Mouse (Mus musculus) heart, postnatal 0 days (tissue): Measurements from ENCODE around the gene Anxa5. TPM values are rescaled to one million over a fixed set of nuclear protein-coding genes. Genes with fewer than 3 reads are reported as not detected.

ENCODE experiments used
- ATAC-seq: fragments of 200-750 bp; cut with Nextera tagmentation; 2 replicates; pipeline ENCODE4 v1.8.0; 2017; ENCODE audit warnings: low read depth, moderate number of reproducible peaks, moderate library complexity; ENCODE audit not compliant: insufficient read depth
- DNase-seq: peaks from one replicate; pipeline ENCODE4 v3.0.0-alpha.2; 2016; ENCODE audit warnings: low spot score
- H3K27ac ChIP-seq: fragments of 300-500 bp; sonication (generic); 2 replicates; pipeline ENCODE4 v1.5.1; 2014; ENCODE audit warnings: low read depth, mild to moderate bottlenecking
- H3K27me3 ChIP-seq: fragments of 300-500 bp; sonication (generic); 2 replicates; pipeline ENCODE4 v1.6.1; 2014; ENCODE audit warnings: low read length, mixed read lengths; ENCODE audit not compliant: control insufficient read depth, insufficient read depth
- H3K36me3 ChIP-seq: fragments of 300-500 bp; sonication (generic); replicated peaks from 2 replicates; pipeline ENCODE4 v1.6.1; 2014; ENCODE audit warnings: low read length, mixed read lengths; ENCODE audit not compliant: control insufficient read depth, insufficient read depth
- H3K4me1 ChIP-seq: fragments of 300-500 bp; sonication (generic); 2 replicates; pipeline ENCODE4 v1.6.1; 2014; ENCODE audit warnings: antibody characterized with exemption; ENCODE audit not compliant: control insufficient read depth, insufficient read depth
- H3K4me2 ChIP-seq: fragments of 300-500 bp; sonication (generic); 2 replicates; pipeline ENCODE4 v1.6.1; 2014; ENCODE audit warnings: low read depth, mild to moderate bottlenecking, low read length, moderate library complexity
- H3K4me3 ChIP-seq: fragments of 300-500 bp; sonication (generic); 2 replicates; pipeline ENCODE4 v1.5.1; 2014; ENCODE audit warnings: low read depth, low read length
- H3K9ac ChIP-seq: fragments of 300-500 bp; sonication (generic); replicated peaks from 2 replicates; pipeline ENCODE4 v1.6.1; 2014; ENCODE audit warnings: low read depth, low read length, mixed read lengths
- H3K9me3 ChIP-seq: fragments of 300-500 bp; sonication (generic); replicated peaks from 2 replicates; pipeline ENCODE4 v1.6.1; 2016; ENCODE audit warnings: low read length; ENCODE audit not compliant: control insufficient read depth
- CTCF ChIP-seq: IDR thresholded peaks from 2 replicates; pipeline ENCODE4 v1.5.1; 2016; ENCODE audit warnings: antibody characterized with exemption, control low read depth, low read depth
- EP300 ChIP-seq: IDR thresholded peaks from 2 replicates; pipeline ENCODE4 v1.6.1; 2016; ENCODE audit warnings: antibody characterized with exemption, low read depth
- WGBS: fragments of 180-500 bp; shearing (Covaris S2); extraction: QIAGEN DNeasy Blood & Tissue Kit; methylation state at CpG from one replicate; pipeline ENCODE4 v1.1.7; 2014; 5-methylcytosine and 5-hydroxymethylcytosine counted together
- polyA plus RNA-seq: library from polyadenylated mRNA; unstranded; fragments of >200 nt; fragmentation: Nextera tagmentation; extraction: Ambion mirVana; gene quantifications from 2 replicates; pipeline ENCODE4 v1.2.1, GENCODE M21; 2015
- total RNA-seq: library from RNA; depleted of rRNA; stranded (reverse); fragments of >200 nt; gene quantifications from 2 replicates; pipeline ENCODE4 v1.2.3, GENCODE M21; 2014; ENCODE audit warnings: low replicate concordance

Gene Anxa5
- total and polyA plus RNA-seq, 2 experiments from 2014 or later: 162 to 261 TPM

GRCm38 (mm10) chr3:36446918-36447317 is 28.8 kb downstream of the Anxa5 start:
- peak overlapping the region; percentile 5; the same call in 1 of the 2 replicates for H3K27ac ChIP-seq
- H3K27me3 ChIP-seq: no peaks in the 10 kb centered on the region
- H3K9ac ChIP-seq: no peak overlapping the region
- H3K4me3 ChIP-seq: no peak overlapping the region
- DNase-seq (peak; percentile 43), ATAC-seq (no peak)
- H3K4me1 ChIP-seq: peaks cover 18% of the 10 kb centered on the region
- 7% methylated on average over 6 of the region's 6 CpGs for WGBS
- peak overlapping the region; percentile 22; the same call in 1 of the 2 replicates for H3K4me2 ChIP-seq
- no peaks in the 10 kb centered on the region for H3K9me3 ChIP-seq
- TF ChIP-seq CTCF: no peak
- TF ChIP-seq EP300: no peak
- H3K36me3 ChIP-seq: peaks cover 37% of the 10 kb centered on the region

DNA sequence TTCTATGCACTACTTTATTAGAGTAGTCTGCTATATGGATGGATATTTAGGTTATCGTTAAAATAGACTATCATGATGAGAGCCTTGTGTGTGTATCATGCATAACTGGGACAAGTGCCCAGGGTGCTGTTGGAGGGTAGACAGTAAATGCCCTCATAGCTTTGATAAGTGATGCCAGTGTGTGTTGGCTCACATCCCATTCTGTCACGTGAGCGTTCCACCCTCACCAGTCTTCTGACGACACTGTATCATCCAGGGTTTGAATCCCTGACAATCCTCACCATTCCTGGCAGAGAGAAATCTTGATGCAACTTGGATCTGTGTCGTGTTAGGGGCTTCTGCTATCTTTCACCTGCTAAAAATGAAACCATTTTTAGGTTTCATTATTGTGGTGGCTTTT is 29.2 kb downstream of the Anxa5 start:
- ATAC-seq (0 out of 2 replicates have a peak, but pooled peaks have one; percentile 31), DNase-seq (peak; percentile 43)
- H3K27ac ChIP-seq: peak overlapping the region; percentile 5; the same call in 1 of the 2 replicates
- H3K27me3 ChIP-seq: no peaks in the 10 kb centered on the region
- peak overlapping the region; percentile 22; the same call in 1 of the 2 replicates for H3K4me2 ChIP-seq
- peaks cover 18% of the 10 kb centered on the region for H3K4me1 ChIP-seq
- WGBS: 27% methylated on average over 5 of the region's 5 CpGs
- TF ChIP-seq CTCF (no peak), EP300 (no peak)
- no peaks in the 10 kb centered on the region for H3K9me3 ChIP-seq
- no peak overlapping the region for H3K4me3 ChIP-seq
- no peak overlapping the region for H3K9ac ChIP-seq
- H3K36me3 ChIP-seq: peaks cover 33% of the 10 kb centered on the region

- WGBS: 92% methylated on average over 3 of the region's 3 CpGs
- peaks cover 28% of the 10 kb centered on the region for H3K36me3 ChIP-seq
- H3K4me1 ChIP-seq: peaks cover 18% of the 10 kb centered on the region
- ATAC-seq (no peak), DNase-seq (no peak)
- H3K27ac ChIP-seq: 0 out of 2 replicates have a peak overlapping the region, but pooled peaks have one; percentile 5
- no peak for TF ChIP-seq CTCF
- no peaks in the 10 kb centered on the region for H3K9me3 ChIP-seq
- H3K9ac ChIP-seq: no peak overlapping the region
- H3K4me3 ChIP-seq: no peak overlapping the region
- no peak overlapping the region for H3K4me2 ChIP-seq
- H3K27me3 ChIP-seq: no peaks in the 10 kb centered on the region
These were observed 29.7 kb downstream of the Anxa5 start for GRCm38 (mm10) chr3:36446041-36446440.

GRCm38 (mm10) chr3:36442426-36442825 is 33.3 kb downstream of the Anxa5 start:
- WGBS: 0% methylated on average over 2 of the region's 2 CpGs
- no peak overlapping the region for H3K9ac ChIP-seq
- no peak overlapping the region for H3K4me2 ChIP-seq
- H3K27me3 ChIP-seq: no peaks in the 10 kb centered on the region
- TF ChIP-seq EP300 (no peak), CTCF (peak; percentile 75)
- no peak overlapping the region for H3K4me3 ChIP-seq
- H3K27ac ChIP-seq: no peak overlapping the region
- peaks cover 20% of the 10 kb centered on the region for H3K4me1 ChIP-seq
- peaks cover 3% of the 10 kb centered on the region; the same call in 1 of the 2 replicates for H3K36me3 ChIP-seq
- H3K9me3 ChIP-seq: no peaks in the 10 kb centered on the region
- DNase-seq (peak; percentile 70), ATAC-seq (peak; percentile 27; the same call in 1 of the 2 replicates)

GRCm38 (mm10) chr3:36440280-36440679 is 35.4 kb downstream of the Anxa5 start:
- ATAC-seq: peak; percentile 84
- no peak overlapping the region for H3K9ac ChIP-seq
- no peaks in the 10 kb centered on the region for H3K36me3 ChIP-seq
- no peak overlapping the region for H3K4me2 ChIP-seq
- WGBS: 35% methylated on average over 4 of the region's 4 CpGs
- DNase-seq: peak; percentile 52
- TF ChIP-seq EP300: 0 out of 2 replicates have a peak, but pooled peaks have one; percentile 21
- no peak for TF ChIP-seq CTCF
- no peaks in the 10 kb centered on the region for H3K27me3 ChIP-seq
- H3K4me1 ChIP-seq: peaks cover 14% of the 10 kb centered on the region
- H3K27ac ChIP-seq: peak overlapping the region; percentile 72
- H3K4me3 ChIP-seq: no peak overlapping the region
- H3K9me3 ChIP-seq: no peaks in the 10 kb centered on the region

- H3K4me3 ChIP-seq: no peak overlapping the region
- DNase-seq (no peak), ATAC-seq (no peak)
- H3K4me1 ChIP-seq: no peaks in the 10 kb centered on the region
- H3K27me3 ChIP-seq: no peaks in the 10 kb centered on the region
- no peaks in the 10 kb centered on the region for H3K36me3 ChIP-seq
- no peak overlapping the region for H3K4me2 ChIP-seq
- no peak overlapping the region for H3K9ac ChIP-seq
- H3K27ac ChIP-seq: no peak overlapping the region
- 83% methylated on average over 1 of the region's 1 CpGs for WGBS
- TF ChIP-seq CTCF (no peak), EP300 (no peak)
- H3K9me3 ChIP-seq: no peaks in the 10 kb centered on the region
These were observed 45.3 kb downstream of the Anxa5 start for GRCm38 (mm10) chr3:36430360-36430759.
